ENCODE assay signal across 9 mouse cellular contexts in genomic region chr2:26141893-26142635, GRCm38 (mm10). TPM values are rescaled to one million over a fixed set of nuclear protein-coding genes. Genes with fewer than 3 reads are reported as not detected.
DNase-seq lines count a peak whose midpoint lies in the region; ATAC-seq and TF ChIP-seq lines count a peak whose summit lies in the region.
"Had no signal": no experiment of that assay in that cellular context is flagged by ENCODE, and none has a peak within 500 bp of the region (broad histone marks: within the 10 kb centered on the region; RNA-seq: fewer than 3 reads in every experiment).

No protein-coding gene starts in this region.

- ATAC-seq in midbrain, postnatal 0 days (ENCODE audit: low FRiP score), result no peak
- no peak for ATAC-seq in midbrain, embryonic 13.5 days

- no peak overlapping the region for H3K27ac ChIP-seq in midbrain, postnatal 0 days (ENCODE audit: low read depth, low read length)
- H3K27ac ChIP-seq in midbrain, embryonic 13.5 days, result no peak overlapping the region
- H3K27ac ChIP-seq: limb, embryonic 15.5 days had no signal

- peaks cover 14% of the 10 kb centered on the region for H3K36me3 ChIP-seq in midbrain, postnatal 0 days (ENCODE audit: insufficient read depth, low read length)
- peaks cover 10% of the 10 kb centered on the region for H3K36me3 ChIP-seq in midbrain, embryonic 13.5 days

- TF ChIP-seq CTCF in midbrain, postnatal 0 days (IDR thresholded peaks at IDR 0.05), result peak; percentile 79

- no peak overlapping the region for H3K4me2 ChIP-seq in midbrain, postnatal 0 days (ENCODE audit: low read depth, low read length, poor library complexity, severe bottlenecking)
- no peak overlapping the region for H3K4me2 ChIP-seq in midbrain, embryonic 13.5 days (replicated peaks)

- peak; percentile 62 to 72 for DNase-seq in adrenal gland, adult 18-20 months (ENCODE audit: low spot score in 2 of 2)
- no peak for DNase-seq in adrenal gland, adult 8-10 months
- peak; percentile 62 for DNase-seq in midbrain, postnatal 0 days (ENCODE audit: low spot score)
- DNase-seq in cerebellum, adult 9-11 months, result peak; percentile 75
- peak; percentile 70 for DNase-seq in kidney, adult 9 months
- peak; percentile 80 for DNase-seq in lung, postnatal 10 days
- DNase-seq in thymus, postnatal 25 days, result peak; percentile 34

- H3K9me3 ChIP-seq in midbrain, postnatal 0 days (ENCODE audit: low read length), result no peaks in the 10 kb centered on the region
- H3K9me3 ChIP-seq in midbrain, embryonic 13.5 days, result no peaks in the 10 kb centered on the region
- H3K9me3 ChIP-seq: limb, embryonic 15.5 days had no signal

- 66% methylated on average over 12 of the region's 12 CpGs for WGBS in midbrain, postnatal 0 days
- 72% methylated on average over 12 of the region's 12 CpGs for WGBS in midbrain, embryonic 13.5 days

- H3K9ac ChIP-seq in midbrain, postnatal 0 days (replicated peaks; ENCODE audit: low read length, poor library complexity, severe bottlenecking), result no peak overlapping the region
- H3K9ac ChIP-seq in midbrain, embryonic 13.5 days (replicated peaks), result no peak overlapping the region
- H3K9ac ChIP-seq: limb, embryonic 15.5 days had no signal

- no peak overlapping the region for H3K4me3 ChIP-seq in midbrain, postnatal 0 days (ENCODE audit: low read depth, low read length)
- H3K4me3 ChIP-seq in midbrain, embryonic 13.5 days (replicated peaks), result no peak overlapping the region

- H3K27me3 ChIP-seq in midbrain, postnatal 0 days (ENCODE audit: insufficient read depth, low read length), result no peaks in the 10 kb centered on the region
- H3K27me3 ChIP-seq in midbrain, embryonic 13.5 days, result no peaks in the 10 kb centered on the region
- H3K27me3 ChIP-seq: limb, embryonic 15.5 days had no signal

- peaks cover 9% of the 10 kb centered on the region; the same call in 1 of the 2 replicates for H3K4me1 ChIP-seq in midbrain, postnatal 0 days (ENCODE audit: insufficient read depth, low read length)
- H3K4me1 ChIP-seq in midbrain, embryonic 13.5 days (replicated peaks), result peaks cover 23% of the 10 kb centered on the region

RNA-seq across cellular contexts. Expression of gene Nacc2, which starts 19.0 kb away (rescaled TPM):
- 10 to 100 TPM; 41.4 to 44.0 TPM for total RNA-seq in adrenal gland, adult 18-20 months (2021)
- 10 to 100 TPM; 42.6 to 58.0 (median 46.9) TPM for total RNA-seq in adrenal gland, adult 8-10 months (2022)
- 35.2 and 40.7 TPM in 2 replicates for total RNA-seq in midbrain, postnatal 0 days (2014; rRNA removed)
- polyA plus RNA-seq in midbrain, postnatal 0 days (2015; fragmentation: Nextera tagmentation; extraction: Ambion mirVana), result 21.4 and 23.9 TPM in 2 replicates
- polyA plus RNA-seq in midbrain, embryonic 13.5 days (2015; fragmentation: Nextera tagmentation; extraction: Ambion mirVana), result 10.1 and 10.4 TPM in 2 replicates
